Mouse (Mus musculus): ENCODE measurements around the gene Ptprr. TPM values are rescaled to one million over a fixed set of nuclear protein-coding genes. Genes with fewer than 3 reads are reported as not detected.
A peak's percentile ranks its signal among the peaks of the same experiment; 100 is the strongest.

Gene Ptprr
- polyA plus RNA-seq, 1 experiment: 1.2 TPM

DNA sequence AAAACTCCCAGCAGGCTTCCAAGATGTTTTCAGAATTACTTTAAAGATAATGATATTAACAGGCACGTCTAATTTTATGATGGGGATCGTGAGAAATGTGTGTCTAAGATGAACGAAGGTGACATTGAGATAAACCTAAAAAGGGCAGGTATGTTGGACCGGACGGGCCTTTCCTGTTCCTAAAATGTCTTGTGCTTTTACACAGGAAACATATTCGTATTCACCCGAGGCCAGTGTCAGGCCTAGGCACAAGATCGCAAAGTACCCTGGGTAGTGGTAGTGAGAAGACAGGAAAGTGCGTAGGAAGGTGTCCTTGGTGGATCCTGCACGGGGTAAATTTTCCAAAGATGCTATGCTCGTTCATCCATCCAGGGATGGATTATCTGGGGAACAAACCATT lies 188.4 kb downstream of the Ptprr start:
- no peaks in the 10 kb centered on the region for H3K36me3 ChIP-seq (ENCODE audit: control insufficient read depth, insufficient read depth, low read length)
- peaks cover 10% of the 10 kb centered on the region; the same call in 1 of the 2 replicates for H3K4me1 ChIP-seq (ENCODE audit: control insufficient read depth, insufficient read depth, low read length)
- H3K4me3 ChIP-seq (ENCODE audit: insufficient read depth, low read depth, low read length): no peak overlapping the region
- whole genome bisulfite sequencing: 59% methylated on average over 11 of the region's 11 CpGs
- peak; percentile 67 for DNase-seq
- H3K27me3 ChIP-seq (replicated peaks; ENCODE audit: control insufficient read depth, insufficient read depth, low read length): no peaks in the 10 kb centered on the region
- H3K27ac ChIP-seq (ENCODE audit: insufficient read depth, low read depth, low read length): peak overlapping the region; percentile 82
- TF ChIP-seq POLR2A (IDR thresholded peaks at IDR 0.05; ENCODE audit: low read depth, low read length): no peak
- no peak for TF ChIP-seq CTCF (conservative IDR thresholded peaks at IDR 0.05; ENCODE audit: insufficient read depth, insufficient read length, low read depth, low read length)

DNA sequence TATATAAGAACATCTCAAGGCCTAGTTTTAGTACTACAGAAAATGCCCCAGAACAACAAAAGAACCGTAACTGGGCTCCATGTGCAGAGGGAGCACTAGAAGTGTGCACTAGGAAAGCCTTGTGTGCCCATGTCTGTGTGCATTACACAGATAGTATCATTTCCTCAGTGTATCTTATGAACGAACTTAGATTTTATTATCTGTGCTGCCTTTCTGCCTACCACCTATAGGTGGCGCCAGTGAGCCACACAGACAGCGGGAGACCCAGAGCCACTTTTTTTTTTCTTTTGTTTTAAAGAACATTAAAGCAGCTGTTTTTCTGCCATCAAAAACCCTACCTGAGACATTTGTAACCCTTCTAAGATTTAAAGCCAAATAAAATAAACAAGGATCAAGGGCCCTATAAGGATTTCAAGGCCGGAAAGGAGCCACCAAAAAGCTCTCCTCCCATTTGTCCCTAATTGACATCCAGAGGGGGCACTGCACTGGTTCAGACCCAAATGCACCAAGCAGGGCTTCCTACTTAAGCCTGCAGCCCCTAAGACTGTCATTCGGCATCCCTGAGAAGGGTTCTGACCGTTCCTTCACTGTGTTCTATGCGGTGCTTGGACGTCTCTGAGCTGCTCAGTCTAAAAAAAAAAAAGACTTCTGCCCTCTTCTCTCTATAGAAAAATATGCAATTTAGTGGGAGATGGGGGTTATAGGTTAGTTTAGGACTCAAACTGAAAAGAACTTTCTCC lies 190.1 kb downstream of the Ptprr start:
- Histone ChIP-seq H3K36me3 (ENCODE audit: control insufficient read depth, insufficient read depth, low read length) (no peaks in the 10 kb centered on the region), H3K4me3 (ENCODE audit: insufficient read depth, low read depth, low read length) (no peak overlapping the region), H3K27me3 (replicated peaks; ENCODE audit: control insufficient read depth, insufficient read depth, low read length) (no peaks in the 10 kb centered on the region), H3K4me1 (ENCODE audit: control insufficient read depth, insufficient read depth, low read length) (peaks cover 10% of the 10 kb centered on the region; the same call in 1 of the 2 replicates), H3K27ac (ENCODE audit: insufficient read depth, low read depth, low read length) (peak overlapping the region; percentile 74)
- WGBS: 10% methylated on average over 9 of the region's 9 CpGs
- TF ChIP-seq POLR2A (IDR thresholded peaks at IDR 0.05; ENCODE audit: low read depth, low read length): no peak
- peak; percentile 89 for TF ChIP-seq CTCF (conservative IDR thresholded peaks at IDR 0.05; ENCODE audit: insufficient read depth, insufficient read length, low read depth, low read length)
- peak; percentile 80 for DNase-seq

DNA sequence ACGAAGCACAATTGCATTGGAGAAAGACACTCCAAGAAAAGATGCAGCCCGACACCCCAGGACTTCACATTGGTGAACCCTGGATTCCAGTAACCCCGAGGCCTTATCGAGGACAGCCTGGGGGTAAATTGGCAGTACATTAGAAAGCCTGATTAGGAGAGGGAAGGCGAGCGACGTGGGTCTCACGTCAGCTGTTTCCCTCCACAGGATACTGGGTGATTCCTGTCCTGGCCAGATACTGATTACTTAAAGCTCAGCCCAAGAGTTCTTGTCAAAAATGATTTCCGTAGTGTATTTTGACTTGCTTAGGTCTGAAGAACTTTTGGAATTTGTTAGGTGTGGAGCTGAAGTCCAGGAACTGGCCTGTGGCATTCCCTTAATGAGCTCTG lies 190.7 kb downstream of the Ptprr start:
- WGBS: 34% methylated on average over 9 of the region's 9 CpGs
- DNase-seq: peak; percentile 74
- TF ChIP-seq POLR2A (IDR thresholded peaks at IDR 0.05; ENCODE audit: low read depth, low read length) (no peak), CTCF (conservative IDR thresholded peaks at IDR 0.05; ENCODE audit: insufficient read depth, insufficient read length, low read depth, low read length) (no peak)
- H3K36me3 ChIP-seq (ENCODE audit: control insufficient read depth, insufficient read depth, low read length): no peaks in the 10 kb centered on the region
- peaks cover 10% of the 10 kb centered on the region; the same call in 1 of the 2 replicates for H3K4me1 ChIP-seq (ENCODE audit: control insufficient read depth, insufficient read depth, low read length)
- H3K27ac ChIP-seq (ENCODE audit: insufficient read depth, low read depth, low read length): peak overlapping the region; percentile 74
- H3K4me3 ChIP-seq (ENCODE audit: insufficient read depth, low read depth, low read length): no peak overlapping the region
- H3K27me3 ChIP-seq (replicated peaks; ENCODE audit: control insufficient read depth, insufficient read depth, low read length): no peaks in the 10 kb centered on the region

DNA sequence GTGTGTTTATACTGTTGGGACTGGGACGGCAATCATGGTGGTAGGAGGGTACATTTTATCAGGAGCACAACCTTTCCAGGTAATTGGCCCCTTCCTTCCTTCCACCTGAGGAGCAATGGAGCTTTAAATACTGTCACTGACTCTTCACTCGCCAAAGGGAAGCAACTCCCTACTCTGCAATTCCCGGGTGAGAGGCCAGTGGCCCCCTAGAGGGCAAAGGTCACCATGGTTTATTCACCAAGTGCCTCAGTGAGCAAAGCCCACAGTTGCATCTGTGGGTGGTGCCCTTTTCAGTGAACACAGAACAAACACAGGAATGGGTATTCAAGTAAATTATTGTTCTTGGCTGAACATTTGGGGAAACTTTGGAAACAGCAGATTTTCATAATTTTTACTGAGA lies 194.1 kb downstream of the Ptprr start:
- DNase-seq: peak; percentile 35
- H3K4me3 ChIP-seq (ENCODE audit: insufficient read depth, low read depth, low read length): no peak overlapping the region
- H3K36me3 ChIP-seq (ENCODE audit: control insufficient read depth, insufficient read depth, low read length): no peaks in the 10 kb centered on the region
- 25% methylated on average over 3 of the region's 3 CpGs for WGBS
- TF ChIP-seq CTCF (conservative IDR thresholded peaks at IDR 0.05; ENCODE audit: insufficient read depth, insufficient read length, low read depth, low read length): no peak
- no peak for TF ChIP-seq POLR2A (IDR thresholded peaks at IDR 0.05; ENCODE audit: low read depth, low read length)
- no peak overlapping the region for H3K27ac ChIP-seq (ENCODE audit: insufficient read depth, low read depth, low read length)
- H3K4me1 ChIP-seq (ENCODE audit: control insufficient read depth, insufficient read depth, low read length): peaks cover 10% of the 10 kb centered on the region; the same call in 1 of the 2 replicates
- no peaks in the 10 kb centered on the region for H3K27me3 ChIP-seq (replicated peaks; ENCODE audit: control insufficient read depth, insufficient read depth, low read length)

DNA sequence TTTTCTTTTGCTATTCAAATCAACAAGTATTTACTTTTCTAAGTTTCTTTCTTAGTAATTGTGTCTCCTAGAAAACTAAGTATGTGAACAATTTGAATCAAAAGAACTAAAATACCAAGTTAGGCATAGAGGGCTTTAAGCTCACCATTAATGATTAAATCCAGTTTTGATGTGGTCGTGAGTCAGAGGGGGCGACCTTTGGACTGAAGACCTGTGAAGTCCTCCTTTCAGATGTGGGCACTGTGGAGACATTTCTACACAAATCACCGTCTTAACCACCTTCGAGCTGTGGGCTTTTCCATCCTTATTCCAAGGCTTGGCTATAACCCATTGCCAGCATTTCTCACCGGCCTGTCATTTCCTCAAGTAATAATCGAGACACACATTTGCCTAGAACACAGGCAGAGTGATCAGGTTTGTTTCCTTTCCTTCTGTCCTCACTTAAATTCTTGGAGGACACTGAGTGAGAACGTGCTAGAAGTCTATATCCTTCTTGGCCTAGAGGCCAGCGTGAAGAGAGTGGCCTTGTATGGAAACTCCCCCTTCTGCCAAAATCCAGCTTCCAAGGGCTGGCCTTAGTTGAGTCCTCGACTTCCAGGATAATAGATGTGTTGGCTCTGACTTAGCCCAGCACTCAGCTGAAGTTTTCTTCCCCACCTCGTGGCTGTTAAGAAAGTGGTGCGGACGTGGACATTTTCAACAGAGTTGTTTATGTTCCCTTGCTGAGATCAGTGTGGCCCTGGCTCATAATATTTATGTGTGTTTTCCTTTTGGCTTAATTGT lies 202.5 kb downstream of the Ptprr start:
- no peak for TF ChIP-seq CTCF (conservative IDR thresholded peaks at IDR 0.05; ENCODE audit: insufficient read depth, insufficient read length, low read depth, low read length)
- no peak for TF ChIP-seq POLR2A (IDR thresholded peaks at IDR 0.05; ENCODE audit: low read depth, low read length)
- peak overlapping the region; percentile 95 for H3K27ac ChIP-seq (ENCODE audit: insufficient read depth, low read depth, low read length)
- peak; percentile 85 for DNase-seq
- 44% methylated on average over 12 of the region's 12 CpGs for WGBS
- no peaks in the 10 kb centered on the region for H3K27me3 ChIP-seq (replicated peaks; ENCODE audit: control insufficient read depth, insufficient read depth, low read length)
- H3K4me1 ChIP-seq (ENCODE audit: control insufficient read depth, insufficient read depth, low read length): peaks cover 10% of the 10 kb centered on the region; the same call in 1 of the 2 replicates
- no peak overlapping the region for H3K4me3 ChIP-seq (ENCODE audit: insufficient read depth, low read depth, low read length)
- no peaks in the 10 kb centered on the region for H3K36me3 ChIP-seq (ENCODE audit: control insufficient read depth, insufficient read depth, low read length)

DNA sequence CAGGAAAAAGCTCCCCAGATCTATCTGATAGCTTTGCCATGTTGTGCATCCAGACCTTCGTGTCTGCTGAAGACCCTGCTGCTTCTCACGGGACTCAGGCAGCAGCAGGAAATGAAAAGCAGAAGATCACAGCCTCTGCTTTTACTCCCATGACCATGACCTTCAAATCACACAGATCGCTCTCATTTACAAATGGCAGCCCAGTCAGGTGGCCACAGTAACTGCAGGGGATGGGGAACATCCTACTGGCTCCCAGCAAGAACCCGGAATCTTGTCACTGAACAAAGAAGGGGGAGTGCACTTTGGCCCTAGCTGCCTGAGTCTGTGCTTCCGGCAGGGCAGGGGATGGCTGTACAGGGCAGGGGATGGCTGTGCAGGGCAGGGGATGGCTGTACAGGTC lies 217.3 kb downstream of the Ptprr start:
- H3K4me1 ChIP-seq (ENCODE audit: control insufficient read depth, insufficient read depth, low read length): no peaks in the 10 kb centered on the region
- WGBS: 65% methylated on average over 5 of the region's 5 CpGs
- DNase-seq: no peak
- no peaks in the 10 kb centered on the region for H3K36me3 ChIP-seq (ENCODE audit: control insufficient read depth, insufficient read depth, low read length)
- no peak for TF ChIP-seq CTCF (conservative IDR thresholded peaks at IDR 0.05; ENCODE audit: insufficient read depth, insufficient read length, low read depth, low read length)
- TF ChIP-seq POLR2A (IDR thresholded peaks at IDR 0.05; ENCODE audit: low read depth, low read length): no peak
- H3K27me3 ChIP-seq (replicated peaks; ENCODE audit: control insufficient read depth, insufficient read depth, low read length): no peaks in the 10 kb centered on the region
- no peak overlapping the region for H3K27ac ChIP-seq (ENCODE audit: insufficient read depth, low read depth, low read length)
- no peak overlapping the region for H3K4me3 ChIP-seq (ENCODE audit: insufficient read depth, low read depth, low read length)

DNA sequence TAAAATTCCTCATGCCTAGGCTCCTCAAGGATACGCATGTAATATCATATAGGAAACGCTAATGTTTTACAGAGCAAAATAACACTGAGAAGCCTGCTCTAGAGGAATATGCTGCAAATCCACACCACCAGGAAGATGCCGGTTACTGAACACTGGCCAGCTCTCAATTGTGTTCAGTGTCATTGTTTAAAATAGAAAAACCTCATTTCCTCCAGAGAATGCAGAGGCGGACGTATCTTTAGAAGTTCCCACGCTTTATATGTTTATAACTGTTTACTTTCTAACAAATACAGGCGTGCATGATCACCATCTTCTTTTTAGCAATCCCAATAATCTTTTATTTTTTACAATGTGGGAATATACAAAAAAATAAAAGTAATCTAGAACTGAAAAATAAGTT lies 224.2 kb downstream of the Ptprr start:
- Histone ChIP-seq H3K4me3 (ENCODE audit: insufficient read depth, low read depth, low read length) (no peak overlapping the region), H3K36me3 (ENCODE audit: control insufficient read depth, insufficient read depth, low read length) (no peaks in the 10 kb centered on the region), H3K4me1 (ENCODE audit: control insufficient read depth, insufficient read depth, low read length) (no peaks in the 10 kb centered on the region), H3K27me3 (replicated peaks; ENCODE audit: control insufficient read depth, insufficient read depth, low read length) (no peaks in the 10 kb centered on the region), H3K27ac (ENCODE audit: insufficient read depth, low read depth, low read length) (no peak overlapping the region)
- DNase-seq: peak; percentile 16
- WGBS: 63% methylated on average over 7 of the region's 7 CpGs
- no peak for TF ChIP-seq CTCF (conservative IDR thresholded peaks at IDR 0.05; ENCODE audit: insufficient read depth, insufficient read length, low read depth, low read length)
- TF ChIP-seq POLR2A (IDR thresholded peaks at IDR 0.05; ENCODE audit: low read depth, low read length): no peak
